Mouse (Mus musculus) MEL (cell line): Measurements from ENCODE around the gene Sptlc2. TPM values are rescaled to one million over a fixed set of nuclear protein-coding genes. Genes with fewer than 3 reads are reported as not detected.

ENCODE experiments used
- DNase-seq: peaks from one replicate; pipeline ENCODE4 v3.0.0; 2011; ENCODE audit warnings: low read depth, low spot score
- H3K27ac ChIP-seq: 2 replicates; pipeline ENCODE4 v1.5.1; 2012; ENCODE audit warnings: low read depth, mild to moderate bottlenecking, control low read depth, low read length, moderate library complexity; ENCODE audit not compliant: control insufficient read depth
- H3K27me3 ChIP-seq, 2 experiments: fragments of 150-350 bp in 1 of 2; sonication (generic) in 1 of 2; 2 replicates each; pipeline ENCODE4 v1.6.1; 2012; ENCODE audit warnings: low read length in 2 of 2, mild to moderate bottlenecking in 2 of 2, improper control_type of control experiment in 1 of 2, moderate library complexity in 1 of 2; ENCODE audit not compliant: insufficient read depth in 2 of 2, control insufficient read depth in 1 of 2
- H3K36me3 ChIP-seq, 2 experiments: 2 replicates each; pipeline ENCODE4 v1.6.1; 2012 to 2014; ENCODE audit warnings: low read length in 2 of 2, improper control_type of control experiment in 1 of 2, inconsistent platforms in 1 of 2, mild to moderate bottlenecking in 1 of 2; ENCODE audit not compliant: insufficient read depth in 2 of 2, control insufficient read depth in 1 of 2
- H3K4me1 ChIP-seq, 2 experiments: fragments of 150-350 bp in 1 of 2; sonication (generic) in 1 of 2; 2 replicates each; pipeline ENCODE4 v1.6.1; 2012; ENCODE audit warnings: low read length in 2 of 2, improper control_type of control experiment in 1 of 2, mild to moderate bottlenecking in 1 of 2; ENCODE audit not compliant: insufficient read depth in 2 of 2, control insufficient read depth in 1 of 2
- H3K4me3 ChIP-seq, 2 experiments: fragments of 150-350 bp in 1 of 2; sonication (generic) in 1 of 2; 2 replicates each; pipeline ENCODE4 v1.5.1; 2012; ENCODE audit warnings: low read depth in 2 of 2, low read length in 2 of 2, mild to moderate bottlenecking in 2 of 2, moderate library complexity in 2 of 2, control low read depth in 1 of 2, improper control_type of control experiment in 1 of 2; ENCODE audit not compliant: control insufficient read depth in 1 of 2, insufficient read depth in 1 of 2
- H3K79me2 ChIP-seq: 2 replicates; pipeline ENCODE4 v1.6.1; 2012; ENCODE audit warnings: mild to moderate bottlenecking, low read length, moderate library complexity; ENCODE audit not compliant: control insufficient read depth, poor library complexity, insufficient read depth
- H3K9ac ChIP-seq: 2 replicates; pipeline ENCODE4 v1.6.1; 2012; ENCODE audit warnings: low read depth, mild to moderate bottlenecking, control low read depth, low read length, moderate library complexity; ENCODE audit not compliant: control insufficient read depth, poor library complexity, severe bottlenecking
- H3K9me3 ChIP-seq: fragments of 150-350 bp; sonication (generic); replicated peaks from 2 replicates; pipeline ENCODE4 v1.6.1; 2012; ENCODE audit warnings: mild to moderate bottlenecking, low read length, improper control_type of control experiment, moderate library complexity; ENCODE audit not compliant: insufficient read depth
- CHD2 ChIP-seq: IDR thresholded peaks from 2 replicates; pipeline ENCODE4 v1.6.1; 2011; ENCODE audit warnings: low read length, improper control_type of control experiment
- E2F4 ChIP-seq: IDR thresholded peaks from 2 replicates; pipeline ENCODE4 v1.6.1; 2011; ENCODE audit warnings: low read depth, low read length, improper control_type of control experiment, borderline replicate concordance
- ELF1 ChIP-seq: IDR thresholded peaks from 2 replicates; pipeline ENCODE4 v1.6.1; 2014; ENCODE audit warnings: low read depth, mild to moderate bottlenecking, inconsistent platforms, low read length, improper control_type of control experiment, moderate library complexity
- ETS1 ChIP-seq: IDR thresholded peaks from 2 replicates; pipeline ENCODE4 v1.6.1; 2012; ENCODE audit warnings: low read depth, mild to moderate bottlenecking, inconsistent platforms, low read length, improper control_type of control experiment, moderate library complexity
- HCFC1 ChIP-seq: IDR thresholded peaks from 2 replicates; pipeline ENCODE4 v1.6.1; 2012; ENCODE audit warnings: low read depth, mild to moderate bottlenecking, inconsistent platforms, low read length, improper control_type of control experiment, moderate library complexity
- MAFK ChIP-seq: IDR thresholded peaks from 2 replicates; pipeline ENCODE4 v1.6.1; 2011; ENCODE audit warnings: low read depth, mild to moderate bottlenecking, low read length, improper control_type of control experiment, borderline replicate concordance
- MAX ChIP-seq: IDR thresholded peaks from 2 replicates; pipeline ENCODE4 v1.6.1; 2011; ENCODE audit warnings: low read length, improper control_type of control experiment
- MYB ChIP-seq: IDR thresholded peaks from 2 replicates; pipeline ENCODE4 v1.6.1; 2011; ENCODE audit warnings: mild to moderate bottlenecking, low read depth, low read length, improper control_type of control experiment
- MYC ChIP-seq: IDR thresholded peaks from 2 replicates; pipeline ENCODE4 v1.6.1; 2011; ENCODE audit warnings: low read depth, mild to moderate bottlenecking, low read length, improper control_type of control experiment, moderate library complexity
- NRF1 ChIP-seq: IDR thresholded peaks from 2 replicates; pipeline ENCODE4 v1.6.1; 2014; ENCODE audit warnings: low read depth, mild to moderate bottlenecking, inconsistent platforms, low read length, improper control_type of control experiment, moderate library complexity; ENCODE audit not compliant: poor library complexity, insufficient read depth, severe bottlenecking
- RAD21 ChIP-seq: IDR thresholded peaks from 2 replicates; pipeline ENCODE4 v1.6.1; 2011; ENCODE audit warnings: mild to moderate bottlenecking, low read depth, low read length, improper control_type of control experiment
- SIN3A ChIP-seq: IDR thresholded peaks from 2 replicates; pipeline ENCODE4 v1.6.1; 2012; ENCODE audit warnings: low read length, improper control_type of control experiment, inconsistent platforms
- SMC3 ChIP-seq: IDR thresholded peaks from 2 replicates; pipeline ENCODE4 v1.6.1; 2011; ENCODE audit warnings: low read depth, low read length, improper control_type of control experiment
- TBP ChIP-seq: IDR thresholded peaks from 2 replicates; pipeline ENCODE4 v1.8.0; 2011; ENCODE audit warnings: low read depth, low read length, improper control_type of control experiment
- UBTF ChIP-seq: IDR thresholded peaks from 2 replicates; pipeline ENCODE4 v1.6.1; 2012; ENCODE audit warnings: low read depth, mild to moderate bottlenecking, inconsistent platforms, low read length, improper control_type of control experiment, moderate library complexity, borderline replicate concordance; ENCODE audit not compliant: insufficient read depth
- USF2 ChIP-seq, 2 experiments: IDR thresholded peaks; 2 replicates each; pipeline ENCODE4 v1.6.1; 2011 to 2012; ENCODE audit warnings: improper control_type of control experiment in 2 of 2, low read length in 2 of 2, borderline replicate concordance in 1 of 2, inconsistent platforms in 1 of 2, low read depth in 1 of 2, mild to moderate bottlenecking in 1 of 2; ENCODE audit not compliant: insufficient read depth in 1 of 2
- ZKSCAN1 ChIP-seq: IDR thresholded peaks from 2 replicates; pipeline ENCODE4 v1.6.1; 2012; ENCODE audit warnings: low read depth, mild to moderate bottlenecking, inconsistent platforms, low read length, improper control_type of control experiment, moderate library complexity
- ZMIZ1 ChIP-seq: IDR thresholded peaks from 2 replicates; pipeline ENCODE4 v1.6.1; 2012; ENCODE audit warnings: low read depth, mild to moderate bottlenecking, inconsistent platforms, low read length, improper control_type of control experiment, moderate library complexity
- polyA plus RNA-seq, 2 experiments: library from polyadenylated mRNA; stranded (reverse) in 1 of 2; unstranded in 1 of 2; fragments of >175 nt in 1 of 2; fragments of >200 nt in 1 of 2; gene quantifications; 2 replicates each; pipeline versions ENCODE4 v1.2.1 to v1.2.4; 2012; ENCODE audit warnings: low replicate concordance in 2 of 2, low read depth in 1 of 2; ENCODE audit not compliant: insufficient read length in 2 of 2, insufficient read depth in 1 of 2, missing spikeins in 1 of 2
- total RNA-seq: library from RNA; depleted of rRNA; stranded (reverse); fragments of 300-350 nt; gene quantifications from 2 replicates; pipeline ENCODE4 v1.2.3, GENCODE M21; 2012

Gene Sptlc2
- total and polyA plus RNA-seq, 3 experiments = 61.6 to 75.9 TPM; not detected in 1

GRCm38 (mm10) chr12:87319229-87319628 lies 68.9 kb downstream of the Sptlc2 start:
- no peaks in the 10 kb centered on the region for H3K79me2 ChIP-seq
- H3K9me3 ChIP-seq = no peaks in the 10 kb centered on the region
- no peaks in the 10 kb centered on the region; a peak in 1 of 4 replicates for H3K36me3 ChIP-seq
- H3K27ac ChIP-seq = no peak overlapping the region
- no peaks in the 10 kb centered on the region for H3K4me1 ChIP-seq
- no peak overlapping the region for H3K4me3 ChIP-seq
- TF ChIP-seq HCFC1 = no peak
- TF ChIP-seq CHD2 = no peak
- no peak for TF ChIP-seq SIN3A
- no peak for TF ChIP-seq SMC3
- no peak for TF ChIP-seq ELF1
- TF ChIP-seq USF2 (IDR thresholded peaks at IDR 0.05; ENCODE audit: borderline replicate concordance in 1 of 2, insufficient read depth in 1 of 2, low read depth in 1 of 2, low read length in 2 of 2) = no peak
- TF ChIP-seq E2F4 = no peak
- TF ChIP-seq TBP = no peak
- no peak for TF ChIP-seq ZMIZ1
- TF ChIP-seq ZKSCAN1 = no peak
- TF ChIP-seq MYB = no peak
- TF ChIP-seq MAX = no peak
- no peak for TF ChIP-seq ETS1
- H3K27me3 ChIP-seq = no peaks in the 10 kb centered on the region
- H3K9ac ChIP-seq = no peak overlapping the region
- DNase-seq = no peak

- no peaks in the 10 kb centered on the region for H3K79me2 ChIP-seq
- TF ChIP-seq MYC = no peak
- TF ChIP-seq UBTF = no peak
- TF ChIP-seq NRF1 = no peak
- no peak for TF ChIP-seq RAD21
- no peak for TF ChIP-seq MAFK
- H3K4me1 ChIP-seq = no peaks in the 10 kb centered on the region
- no peaks in the 10 kb centered on the region for H3K27me3 ChIP-seq
- H3K9ac ChIP-seq = no peak overlapping the region
- H3K4me3 ChIP-seq = no peak overlapping the region
- H3K27ac ChIP-seq = no peak overlapping the region
- no peak for DNase-seq
- no peaks in the 10 kb centered on the region; a peak in 1 of 4 replicates for H3K36me3 ChIP-seq
- H3K9me3 ChIP-seq = no peaks in the 10 kb centered on the region
These were observed 70.2 kb downstream of the Sptlc2 start for GRCm38 (mm10) chr12:87317951-87318350.
